Mouse (Mus musculus): ENCODE measurements around the gene Wnk2. TPM values are rescaled to one million over a fixed set of nuclear protein-coding genes. Genes with fewer than 3 reads are reported as not detected.

The Wnk2 gene
- polyA plus RNA-seq, 1 experiment from 2014 or later: 21.0 TPM

DNA sequence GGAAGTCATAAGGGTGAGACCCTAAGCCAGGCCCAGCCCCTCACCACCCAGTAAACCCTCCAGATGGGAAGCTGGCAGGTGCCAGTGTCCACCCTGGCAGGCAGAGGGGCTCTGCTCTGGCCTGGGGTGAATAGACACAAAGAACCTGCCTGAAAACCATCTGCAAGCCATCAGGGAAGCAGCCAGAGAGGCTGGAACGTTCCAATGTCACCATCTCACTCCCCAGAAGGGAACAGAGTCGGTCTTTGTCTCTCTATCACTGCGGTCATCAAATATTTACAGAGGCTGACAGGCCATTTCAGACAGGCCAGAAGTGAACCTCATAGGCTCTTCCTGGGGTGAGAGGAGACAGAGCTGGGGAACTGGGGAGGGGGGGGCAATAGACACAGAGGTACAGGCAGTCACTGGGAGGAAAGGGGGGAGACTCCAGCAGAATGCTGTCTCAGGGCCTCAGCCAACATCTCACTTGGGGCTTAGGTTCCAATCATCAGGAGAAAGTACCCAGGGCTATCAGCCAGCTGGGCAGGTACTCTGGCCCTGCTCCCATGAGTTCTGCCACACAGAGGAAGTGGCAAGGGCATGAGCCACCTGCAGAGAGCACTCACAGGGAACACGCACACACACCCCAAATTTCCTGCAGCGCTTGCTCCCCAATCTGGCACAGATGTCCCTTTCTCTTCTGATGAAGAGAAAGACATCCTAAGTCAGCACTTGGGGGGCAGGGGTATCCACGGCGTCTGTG is 15.7 kb downstream of the Wnk2 start:
- peaks cover 74% of the 10 kb centered on the region for H3K4me1 ChIP-seq (replicated peaks)

DNA sequence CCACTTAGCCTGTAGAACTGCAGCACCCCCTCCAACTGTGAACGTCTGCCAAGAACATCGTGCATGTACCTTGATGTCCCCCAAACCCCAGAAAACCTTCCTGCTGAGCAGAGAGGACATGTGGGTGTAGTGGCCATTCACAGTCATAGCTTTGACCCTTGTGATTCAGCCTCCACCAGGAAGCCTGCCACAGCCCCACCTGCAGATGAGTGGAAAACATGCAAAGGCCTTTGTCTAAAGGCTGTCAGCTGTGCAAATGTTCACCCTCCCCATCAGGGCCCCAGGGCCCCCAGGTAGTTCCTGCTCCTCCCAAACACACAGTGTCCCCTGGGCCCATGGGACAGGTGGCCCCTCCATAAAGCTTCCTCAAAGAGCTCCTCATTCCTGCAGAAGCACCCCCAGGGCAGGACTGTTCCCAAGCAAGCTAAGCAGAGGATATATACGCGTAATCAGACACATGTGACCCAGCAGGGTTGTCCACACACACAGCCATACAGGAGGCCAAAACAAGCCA is 16.4 kb downstream of the Wnk2 start:
- Histone ChIP-seq H3K27me3 (no peaks in the 10 kb centered on the region), H3K4me1 (replicated peaks) (peaks cover 81% of the 10 kb centered on the region), H3K36me3 (peaks cover 6% of the 10 kb centered on the region), H3K4me2 (replicated peaks) (no peak overlapping the region), H3K9ac (replicated peaks) (no peak overlapping the region), H3K9me3 (no peaks in the 10 kb centered on the region), H3K27ac (0 out of 2 replicates have a peak overlapping the region, but pooled peaks have one; percentile 64), H3K4me3 (replicated peaks) (no peak overlapping the region)
- WGBS: 73% methylated on average over 4 of the region's 4 CpGs
- ATAC-seq: no peak

More for the DNA sequence above, 15.7 kb downstream of the Wnk2 start:
- Histone ChIP-seq H3K36me3 (peaks cover 13% of the 10 kb centered on the region), H3K27ac (peak overlapping the region; percentile 54; the same call in 1 of the 2 replicates), H3K4me3 (replicated peaks) (no peak overlapping the region), H3K9me3 (no peaks in the 10 kb centered on the region), H3K9ac (replicated peaks) (0 out of 2 replicates have a peak overlapping the region, but pooled peaks have one; percentile 42), H3K4me2 (replicated peaks) (no peak overlapping the region), H3K27me3 (no peaks in the 10 kb centered on the region)
- no peak for ATAC-seq
- WGBS: 80% methylated on average over 7 of the region's 7 CpGs

DNA sequence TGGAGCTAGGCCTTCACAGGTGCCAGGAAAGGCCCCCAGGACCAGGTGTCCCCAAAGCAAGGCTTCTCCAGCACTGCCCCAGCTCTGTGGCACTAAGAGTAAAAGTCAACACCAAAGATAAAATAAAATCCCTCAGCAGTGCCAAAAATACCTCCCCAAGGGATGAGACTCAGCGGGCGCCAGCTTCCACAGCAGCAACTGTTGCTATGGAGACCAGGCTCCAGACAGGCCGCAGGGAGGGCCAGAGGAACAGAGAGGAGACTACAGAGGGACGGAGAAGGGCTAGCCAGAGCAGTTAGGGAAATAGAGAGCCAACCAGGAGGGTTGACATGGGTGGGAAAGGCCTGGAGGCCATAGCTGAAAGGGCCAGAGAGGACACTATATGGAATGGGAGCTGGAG is 18.0 kb downstream of the Wnk2 start:
- peak overlapping the region; percentile 37; the same call in 1 of the 2 replicates for H3K9ac ChIP-seq (replicated peaks)
- peak; percentile 43 for ATAC-seq
- no peaks in the 10 kb centered on the region for H3K36me3 ChIP-seq
- H3K4me1 ChIP-seq (replicated peaks): peaks cover 74% of the 10 kb centered on the region
- no peaks in the 10 kb centered on the region for H3K27me3 ChIP-seq
- H3K27ac ChIP-seq: peak overlapping the region; percentile 64
- H3K4me3 ChIP-seq (replicated peaks): no peak overlapping the region
- WGBS: 3% methylated on average over 4 of the region's 4 CpGs
- H3K9me3 ChIP-seq: no peaks in the 10 kb centered on the region
- peak overlapping the region; percentile 31 for H3K4me2 ChIP-seq (replicated peaks)

DNA sequence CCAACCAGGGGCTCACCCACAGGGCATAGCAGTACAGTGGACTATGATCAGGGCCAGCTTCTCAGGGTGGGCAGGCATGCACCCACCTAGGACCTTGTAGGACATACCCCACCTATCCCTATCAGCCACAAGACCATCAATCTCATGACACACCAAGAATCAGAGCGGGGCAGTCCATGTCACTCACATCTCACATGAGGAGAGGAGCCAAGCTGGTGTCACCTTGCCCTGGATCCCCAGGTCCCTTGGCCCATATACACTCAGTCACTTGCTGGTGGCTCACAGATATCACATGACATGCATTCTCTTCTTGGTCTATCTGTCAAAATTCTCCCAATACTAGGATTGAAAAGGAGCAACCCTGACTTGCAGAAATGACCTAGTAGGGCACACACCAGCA is 18.7 kb downstream of the Wnk2 start:
- 100% methylated on average over 1 of the region's 1 CpGs for WGBS
- Histone ChIP-seq H3K27me3 (no peaks in the 10 kb centered on the region), H3K9ac (replicated peaks) (no peak overlapping the region), H3K4me1 (replicated peaks) (peaks cover 74% of the 10 kb centered on the region), H3K27ac (peak overlapping the region; percentile 9; the same call in 1 of the 2 replicates), H3K4me3 (replicated peaks) (no peak overlapping the region), H3K9me3 (no peaks in the 10 kb centered on the region), H3K36me3 (no peaks in the 10 kb centered on the region), H3K4me2 (replicated peaks) (no peak overlapping the region)
- no peak for ATAC-seq

DNA sequence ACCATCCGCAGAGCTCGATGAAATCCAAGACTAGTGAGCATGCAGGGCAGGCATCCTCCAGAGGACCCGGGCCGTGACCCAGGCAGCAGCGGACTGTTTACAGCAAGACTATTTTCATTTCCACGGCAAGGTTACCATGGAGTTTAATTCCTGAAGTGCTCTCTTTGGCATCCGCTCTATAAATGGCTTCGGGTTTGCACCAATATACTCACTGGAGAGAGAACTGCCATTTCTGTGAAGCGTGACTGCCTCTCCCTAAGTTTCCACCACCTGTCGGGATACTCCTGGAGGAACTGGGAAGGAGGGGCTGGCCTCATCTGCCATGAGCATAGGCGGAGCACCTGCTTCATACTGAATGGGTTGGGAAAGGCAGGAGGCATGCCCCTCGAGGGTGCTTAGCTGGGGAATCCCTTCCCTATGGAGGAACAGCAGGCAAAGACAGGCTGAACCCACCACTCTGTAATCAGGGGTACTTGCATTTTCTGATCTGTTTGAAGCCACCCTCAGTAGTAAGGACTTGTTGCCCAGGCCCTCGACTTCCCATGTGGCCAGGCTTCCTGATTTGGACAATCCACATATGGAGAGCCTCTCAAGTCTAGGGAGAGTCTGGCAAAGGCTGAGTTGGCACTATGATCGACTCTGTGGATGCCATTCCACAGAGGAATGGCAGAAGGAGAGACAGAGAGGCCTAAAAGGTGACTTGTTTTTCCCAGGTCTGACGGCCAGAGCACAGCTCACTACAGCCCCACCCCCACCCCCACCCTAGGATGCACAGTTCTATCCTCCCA is 19.8 kb downstream of the Wnk2 start:
- 15% methylated on average over 15 of the region's 15 CpGs for WGBS
- peak overlapping the region; percentile 81 for H3K27ac ChIP-seq
- H3K9me3 ChIP-seq: no peaks in the 10 kb centered on the region
- ATAC-seq: peak; percentile 35
- H3K4me2 ChIP-seq (replicated peaks): peak overlapping the region; percentile 24
- no peaks in the 10 kb centered on the region for H3K36me3 ChIP-seq
- no peaks in the 10 kb centered on the region for H3K27me3 ChIP-seq
- H3K4me1 ChIP-seq (replicated peaks): peaks cover 69% of the 10 kb centered on the region
- H3K4me3 ChIP-seq (replicated peaks): 0 out of 2 replicates have a peak overlapping the region, but pooled peaks have one; percentile 2
- peak overlapping the region; percentile 44 for H3K9ac ChIP-seq (replicated peaks)

DNA sequence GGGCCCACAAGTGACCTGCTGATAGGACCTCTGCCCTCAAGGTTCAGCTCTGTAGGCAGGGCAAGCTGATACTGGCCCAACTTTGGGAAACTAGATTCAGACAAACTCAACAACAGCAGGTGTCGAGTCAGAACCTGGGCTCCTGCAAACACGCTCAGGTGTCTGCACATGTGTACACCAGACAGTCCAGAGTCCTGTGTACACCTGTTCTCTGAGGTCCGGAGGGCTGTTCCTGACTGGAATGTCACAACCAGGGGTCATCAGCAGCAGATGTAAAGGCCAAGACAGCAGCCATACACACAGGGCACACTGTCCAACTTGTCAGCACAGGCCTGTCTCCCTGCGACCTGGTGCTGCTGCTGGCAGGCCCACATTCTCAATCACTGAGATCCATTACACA is 25.7 kb downstream of the Wnk2 start:
- H3K27ac ChIP-seq: no peak overlapping the region

DNA sequence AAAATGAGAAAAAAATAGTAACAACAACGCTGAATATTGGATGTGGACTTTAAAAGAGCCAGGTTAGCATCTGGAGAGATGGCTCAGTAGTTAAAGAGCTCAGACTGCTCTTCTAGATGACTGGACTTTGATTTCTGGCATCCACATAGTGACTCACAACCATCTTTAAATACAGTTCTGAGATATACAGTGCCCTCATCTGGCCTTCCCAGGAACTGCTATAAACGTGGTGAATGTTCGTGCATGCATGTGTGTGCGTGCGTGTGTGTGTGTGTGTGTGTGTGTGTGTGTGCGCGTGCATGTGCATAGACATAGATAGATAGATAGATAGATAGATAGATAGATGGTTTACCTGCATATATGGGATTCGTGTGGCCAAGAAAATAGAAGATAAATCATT is 30.3 kb downstream of the Wnk2 start:
- H3K27ac ChIP-seq: no peak overlapping the region
- H3K4me1 ChIP-seq (replicated peaks): peaks cover 24% of the 10 kb centered on the region
- H3K27me3 ChIP-seq: no peaks in the 10 kb centered on the region
- no peak overlapping the region for H3K4me3 ChIP-seq (replicated peaks)
- H3K9me3 ChIP-seq: no peaks in the 10 kb centered on the region
- H3K9ac ChIP-seq (replicated peaks): no peak overlapping the region
- peaks cover 7% of the 10 kb centered on the region for H3K36me3 ChIP-seq
- ATAC-seq: no peak
- H3K4me2 ChIP-seq (replicated peaks): no peak overlapping the region
- 89% methylated on average over 8 of the region's 8 CpGs for WGBS

More for the DNA sequence above, 25.7 kb downstream of the Wnk2 start:
- ATAC-seq: no peak
- Histone ChIP-seq H3K4me1 (replicated peaks) (peaks cover 29% of the 10 kb centered on the region), H3K4me2 (replicated peaks) (no peak overlapping the region), H3K36me3 (peaks cover 7% of the 10 kb centered on the region), H3K4me3 (replicated peaks) (no peak overlapping the region), H3K9ac (replicated peaks) (no peak overlapping the region), H3K27me3 (no peaks in the 10 kb centered on the region), H3K9me3 (no peaks in the 10 kb centered on the region)
- WGBS: 89% methylated on average over 4 of the region's 4 CpGs

DNA sequence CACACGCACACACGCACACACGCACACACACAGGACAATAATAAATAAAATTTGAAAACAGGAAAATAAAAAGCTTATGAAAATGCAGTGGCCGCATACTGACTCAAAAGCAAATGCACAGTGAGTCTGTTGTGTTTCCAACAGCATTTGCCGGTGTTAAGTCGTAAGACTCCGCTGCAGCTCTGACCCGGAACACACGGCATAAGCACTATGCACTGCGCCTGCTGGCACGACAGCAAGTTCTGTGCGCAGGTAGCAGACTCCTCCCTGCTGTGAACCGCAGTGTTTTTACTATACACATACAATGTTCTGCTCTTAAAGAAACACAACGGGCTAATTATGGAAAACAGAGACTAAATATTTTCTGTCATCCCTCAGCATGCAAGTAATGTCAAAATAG is 32.9 kb downstream of the Wnk2 start:
- no peaks in the 10 kb centered on the region for H3K27me3 ChIP-seq
- no peak overlapping the region for H3K9ac ChIP-seq (replicated peaks)
- WGBS: 87% methylated on average over 14 of the region's 14 CpGs
- no peak overlapping the region for H3K27ac ChIP-seq
- peaks cover 8% of the 10 kb centered on the region; the same call in 1 of the 2 replicates for H3K4me1 ChIP-seq (replicated peaks)
- H3K4me3 ChIP-seq (replicated peaks): no peak overlapping the region
- no peak overlapping the region for H3K4me2 ChIP-seq (replicated peaks)
- H3K36me3 ChIP-seq: peaks cover 16% of the 10 kb centered on the region
- no peaks in the 10 kb centered on the region for H3K9me3 ChIP-seq
- no peak for ATAC-seq

DNA sequence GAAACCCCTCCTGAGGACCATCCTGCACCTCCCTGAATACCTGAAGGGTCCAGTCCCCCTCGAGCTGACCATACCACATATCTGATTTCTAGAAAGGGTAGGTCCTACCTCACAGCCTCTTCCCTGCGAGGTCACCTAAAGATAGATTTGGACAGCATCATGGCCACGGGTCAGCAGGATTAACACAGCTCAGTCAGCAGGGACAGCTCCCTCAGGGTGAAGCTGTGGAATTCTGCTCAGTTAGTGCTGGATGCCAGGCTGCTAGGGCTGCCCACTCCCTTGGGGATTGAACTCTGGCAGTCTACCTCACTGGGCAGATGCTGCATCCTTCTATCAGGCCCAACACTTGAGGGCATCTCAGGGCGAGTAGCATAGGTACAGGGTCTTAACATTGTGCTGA is 33.7 kb downstream of the Wnk2 start:
- Histone ChIP-seq H3K4me2 (replicated peaks) (no peak overlapping the region), H3K4me3 (replicated peaks) (no peak overlapping the region), H3K4me1 (replicated peaks) (peaks cover 7% of the 10 kb centered on the region; the same call in 1 of the 2 replicates), H3K27ac (no peak overlapping the region), H3K27me3 (no peaks in the 10 kb centered on the region), H3K9me3 (no peaks in the 10 kb centered on the region), H3K36me3 (peaks cover 16% of the 10 kb centered on the region), H3K9ac (replicated peaks) (no peak overlapping the region)
- ATAC-seq: no peak
- WGBS: 69% methylated on average over 4 of the region's 4 CpGs

DNA sequence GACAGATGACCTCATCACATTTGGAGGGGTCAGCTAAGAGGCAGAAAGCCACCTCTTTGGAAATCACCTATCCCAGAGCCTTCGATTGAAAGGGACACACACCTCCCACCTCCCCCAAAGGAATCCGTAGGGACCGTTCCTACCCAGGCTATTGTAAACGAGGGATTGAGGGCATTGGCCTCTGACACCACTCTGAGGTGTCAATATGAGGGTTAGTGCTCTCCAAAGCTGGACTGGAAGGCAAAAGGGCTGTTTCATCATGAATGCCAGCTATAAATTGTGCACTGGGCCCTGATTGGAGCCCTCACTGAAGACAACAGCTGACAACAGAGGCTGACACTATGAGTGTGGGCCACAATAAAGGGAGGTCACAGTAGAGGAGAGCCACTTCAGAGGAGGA is 34.5 kb downstream of the Wnk2 start:
- Histone ChIP-seq H3K4me2 (replicated peaks) (no peak overlapping the region), H3K4me1 (replicated peaks) (peaks cover 7% of the 10 kb centered on the region; the same call in 1 of the 2 replicates), H3K9ac (replicated peaks) (no peak overlapping the region), H3K4me3 (replicated peaks) (no peak overlapping the region), H3K27ac (no peak overlapping the region), H3K36me3 (peaks cover 16% of the 10 kb centered on the region), H3K9me3 (no peaks in the 10 kb centered on the region), H3K27me3 (no peaks in the 10 kb centered on the region)
- no peak for ATAC-seq
- WGBS: 74% methylated on average over 4 of the region's 4 CpGs

DNA sequence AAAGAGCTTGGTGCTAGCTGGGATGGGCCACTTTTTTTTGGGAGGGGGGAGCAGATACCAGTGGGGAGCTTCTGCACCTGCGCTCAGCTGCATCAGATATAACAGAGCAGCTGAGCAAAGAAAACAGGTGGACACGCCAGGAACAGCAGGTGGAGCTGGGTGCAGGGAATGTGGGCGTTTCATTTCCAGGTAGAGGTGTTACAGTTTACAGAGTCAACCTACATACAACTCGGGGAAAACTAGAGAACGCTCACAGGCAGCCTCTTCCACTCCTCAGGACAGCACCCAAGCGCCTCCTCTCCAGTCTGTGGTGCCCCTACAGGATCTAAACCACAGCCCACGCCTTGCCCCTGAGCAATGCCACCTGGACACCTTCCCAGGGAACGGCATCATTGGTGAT is 35.2 kb downstream of the Wnk2 start:
- H3K9ac ChIP-seq (replicated peaks): no peak overlapping the region
- no peak overlapping the region for H3K4me3 ChIP-seq (replicated peaks)
- peaks cover 7% of the 10 kb centered on the region; the same call in 1 of the 2 replicates for H3K4me1 ChIP-seq (replicated peaks)
- no peak for ATAC-seq
- H3K9me3 ChIP-seq: no peaks in the 10 kb centered on the region
- no peak overlapping the region for H3K4me2 ChIP-seq (replicated peaks)
- H3K27ac ChIP-seq: no peak overlapping the region
- H3K36me3 ChIP-seq: peaks cover 11% of the 10 kb centered on the region
- no peaks in the 10 kb centered on the region for H3K27me3 ChIP-seq
- WGBS: 88% methylated on average over 8 of the region's 8 CpGs

DNA sequence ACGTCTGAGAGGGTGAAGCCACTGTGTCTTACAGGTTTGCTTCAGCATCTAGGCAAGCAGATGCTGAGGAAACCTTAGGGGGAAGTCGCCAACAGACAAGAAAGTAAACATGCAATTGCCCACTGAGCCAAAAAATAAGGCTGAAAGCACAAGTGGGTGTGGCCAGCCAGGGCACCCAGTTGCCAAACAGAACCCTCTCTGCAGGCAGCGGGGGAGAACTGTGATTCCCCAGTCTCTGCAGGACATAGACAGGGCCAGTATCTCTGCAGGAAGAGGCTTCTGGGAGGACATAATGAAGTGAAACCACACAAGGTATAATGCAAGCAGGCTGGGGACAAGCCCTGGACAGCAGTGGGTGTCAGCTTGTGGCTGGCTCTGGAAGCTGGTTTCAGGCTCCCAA is 38.1 kb downstream of the Wnk2 start:
- no peaks in the 10 kb centered on the region for H3K9me3 ChIP-seq
- peaks cover 7% of the 10 kb centered on the region; the same call in 1 of the 2 replicates for H3K4me1 ChIP-seq (replicated peaks)
- H3K27ac ChIP-seq: no peak overlapping the region
- H3K27me3 ChIP-seq: no peaks in the 10 kb centered on the region
- no peak overlapping the region for H3K4me3 ChIP-seq (replicated peaks)
- no peak overlapping the region for H3K9ac ChIP-seq (replicated peaks)
- ATAC-seq: no peak
- WGBS: 83% methylated on average over 3 of the region's 3 CpGs
- H3K36me3 ChIP-seq: peaks cover 14% of the 10 kb centered on the region; the same call in 1 of the 2 replicates
- no peak overlapping the region for H3K4me2 ChIP-seq (replicated peaks)

Measured in midbrain, embryonic 13.5 days (tissue).